Mouse (Mus musculus): Measurements from ENCODE around the gene Caskin1. TPM values are rescaled to one million over a fixed set of nuclear protein-coding genes. Genes with fewer than 3 reads are reported as not detected.
A peak's percentile ranks its signal among the peaks of the same experiment; 100 is the strongest.

The Caskin1 gene
- total RNA-seq, 2 experiments from 2014 or later = 1.6 TPM

- no peak for DNase-seq (ENCODE audit: low spot score in 2 of 2)
These were observed 2.0 kb downstream of the Caskin1 start for GRCm38 (mm10) chr17:24490399-24490798.

DNA sequence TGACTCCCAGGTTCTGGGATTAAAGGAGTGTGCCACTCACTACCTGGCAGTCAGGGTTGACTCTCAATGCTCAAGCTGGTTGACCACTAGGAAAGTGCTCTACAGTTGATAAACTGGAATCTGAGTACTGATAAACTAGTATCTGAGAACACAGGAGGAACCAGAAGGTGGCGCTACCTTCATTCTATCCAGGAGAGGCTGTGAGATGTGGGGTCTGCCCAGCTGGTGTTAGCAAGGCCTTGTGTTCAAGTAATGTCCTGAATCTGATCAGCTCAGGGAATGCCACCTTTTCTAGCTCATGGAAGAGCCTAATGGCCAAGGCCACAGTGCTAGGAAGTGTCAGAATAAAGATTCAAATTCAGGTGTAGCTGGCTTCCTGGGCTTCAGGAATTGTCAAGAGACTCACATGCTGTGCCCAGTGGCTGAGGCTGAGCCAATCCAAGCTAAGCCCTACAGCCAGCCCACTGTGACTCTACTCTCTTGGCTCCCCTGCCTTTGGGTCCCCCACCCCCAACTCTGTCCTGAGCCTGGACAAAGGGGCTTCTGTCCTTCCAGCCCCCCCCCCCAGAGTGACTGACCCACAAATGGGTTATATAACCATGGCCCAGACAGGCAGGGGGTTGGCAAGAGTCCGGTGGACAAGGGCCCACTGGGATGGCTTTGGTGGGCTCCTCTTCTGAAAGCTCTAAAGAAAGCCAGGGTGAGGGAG lies 6.4 kb downstream of the Caskin1 start:
- peak in 1 of 2 experiments; percentile 63 for DNase-seq (ENCODE audit: low spot score in 2 of 2)

DNA sequence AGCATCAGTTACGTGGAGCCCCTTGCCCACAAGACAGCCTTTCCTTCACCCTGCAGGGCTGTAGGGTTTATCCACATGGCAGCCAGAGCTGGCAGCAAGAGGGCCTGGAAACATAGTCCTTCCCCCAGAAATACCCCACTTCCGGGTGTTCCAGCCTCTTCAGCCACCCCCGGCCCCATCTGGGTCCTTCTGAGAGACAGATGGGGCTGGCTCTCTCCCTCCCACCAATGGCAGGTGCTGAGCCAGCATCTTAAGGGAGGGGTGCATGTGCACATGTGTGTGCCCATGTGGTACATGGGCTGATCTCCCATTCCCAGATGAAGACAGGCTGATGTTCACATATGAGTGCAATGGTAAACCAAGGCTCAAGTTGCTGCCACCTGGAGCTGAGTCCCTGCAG lies 7.0 kb downstream of the Caskin1 start:
- DNase-seq (ENCODE audit: low spot score in 2 of 2) = no peak

DNA sequence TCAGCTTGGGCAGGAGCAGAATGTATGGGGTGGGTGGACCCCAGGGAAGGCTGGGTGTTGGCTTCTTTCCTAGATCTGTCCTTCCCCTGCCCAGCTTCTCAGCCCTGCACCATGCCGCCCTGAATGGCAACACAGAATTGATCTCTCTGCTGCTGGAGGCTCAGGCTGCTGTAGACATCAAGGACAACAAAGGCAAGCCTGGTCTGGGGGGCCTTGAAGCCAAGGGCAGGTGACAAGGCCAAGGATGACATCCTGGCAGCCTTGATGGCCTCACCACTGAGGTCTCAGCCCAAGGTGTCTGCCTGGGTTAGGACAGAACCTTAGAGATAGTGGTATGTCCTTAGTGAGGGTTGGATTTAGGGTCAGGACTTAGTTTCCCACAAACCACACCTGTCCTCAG lies 7.6 kb downstream of the Caskin1 start:
- DNase-seq (ENCODE audit: low spot score in 2 of 2) = no peak

DNA sequence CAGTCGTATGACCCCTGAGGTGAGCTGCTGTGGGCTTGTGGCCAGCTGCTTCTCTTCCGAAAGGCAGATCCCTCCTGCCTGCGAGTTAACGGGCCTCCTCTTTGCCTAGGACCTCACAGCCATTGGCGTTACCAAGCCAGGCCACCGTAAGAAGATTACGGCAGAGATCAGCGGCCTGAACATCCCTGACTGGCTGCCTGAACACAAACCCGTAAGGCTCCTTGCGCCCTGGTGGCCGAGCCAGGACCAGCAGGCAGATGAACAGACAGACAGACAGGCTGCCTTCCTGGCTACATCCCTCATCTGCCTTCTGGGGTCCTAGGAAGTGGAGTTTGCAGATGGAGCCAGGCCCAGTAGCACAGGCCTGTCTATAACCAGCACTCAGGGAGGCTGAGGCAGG lies 13.8 kb downstream of the Caskin1 start:
- DNase-seq (ENCODE audit: low spot score in 2 of 2) = no peak

- no peak for DNase-seq (ENCODE audit: low spot score in 2 of 2)
These were observed 15.7 kb downstream of the Caskin1 start for GRCm38 (mm10) chr17:24504085-24504484.

DNA sequence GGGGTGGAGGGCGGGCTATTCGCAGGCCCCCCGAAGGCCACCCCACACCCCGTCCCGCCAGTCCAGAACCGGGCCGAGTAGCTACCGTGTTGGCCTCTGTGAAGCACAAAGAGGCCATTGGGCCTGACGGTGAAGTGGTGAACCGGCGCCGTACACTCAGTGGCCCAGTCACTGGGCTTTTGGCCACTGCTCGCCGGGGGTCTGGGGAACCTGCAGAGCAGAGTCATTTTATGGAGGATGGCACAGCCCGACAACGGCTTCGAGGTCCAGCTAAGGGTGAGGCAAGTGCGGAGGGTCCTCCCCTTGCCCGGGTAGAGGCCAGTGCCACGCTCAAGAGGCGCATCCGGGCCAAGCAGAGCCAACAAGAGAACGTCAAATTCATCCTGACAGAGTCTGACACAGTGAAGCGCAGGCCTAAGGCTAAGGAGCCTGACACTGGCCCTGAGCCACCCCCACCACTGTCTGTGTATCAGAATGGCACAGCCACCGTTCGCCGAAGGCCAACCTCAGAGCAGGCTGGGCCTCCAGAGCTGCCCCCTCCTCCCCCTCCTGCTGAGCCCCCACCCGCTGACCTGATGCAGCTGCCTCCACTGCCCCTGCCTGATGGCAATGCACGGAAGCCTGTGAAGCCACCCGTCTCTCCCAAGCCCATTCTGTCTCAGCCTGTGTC lies 17.0 kb downstream of the Caskin1 start:
- no peak for DNase-seq (ENCODE audit: low spot score in 2 of 2)

DNA sequence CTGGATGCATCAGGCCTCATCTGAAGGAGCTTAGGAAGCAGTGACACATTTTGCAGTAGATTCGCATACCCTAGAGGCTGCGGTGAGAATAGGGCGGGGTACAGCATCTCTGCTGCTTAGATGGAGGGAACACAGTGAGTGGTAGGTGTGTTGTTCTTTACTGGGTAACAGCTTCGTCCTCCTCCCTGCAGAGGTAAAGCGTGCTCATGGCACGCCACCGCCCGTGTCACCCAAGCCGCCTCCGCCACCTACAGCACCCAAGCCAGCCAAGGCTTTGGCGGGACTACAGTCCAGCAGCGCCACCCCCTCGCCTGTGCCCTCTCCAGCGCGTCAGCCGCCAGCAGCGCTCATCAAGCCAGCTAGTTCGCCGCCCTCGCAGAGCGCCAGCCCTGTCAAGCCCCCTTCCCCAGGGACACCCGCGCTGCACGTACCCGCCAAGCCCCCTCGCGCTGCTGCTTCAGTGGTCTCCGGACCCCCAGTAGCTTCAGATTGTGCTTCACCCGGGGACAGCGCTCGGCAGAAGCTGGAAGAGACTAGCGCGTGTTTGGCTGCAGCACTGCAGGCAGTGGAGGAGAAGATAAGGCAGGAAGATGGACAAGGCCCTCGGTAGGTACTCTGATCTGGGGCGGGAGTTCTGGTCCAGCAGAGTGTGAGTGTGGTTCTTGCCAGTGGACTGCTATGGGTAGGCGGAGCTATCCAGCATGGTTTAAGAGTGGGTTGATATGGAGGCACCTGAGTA lies 18.1 kb downstream of the Caskin1 start:
- DNase-seq (ENCODE audit: low spot score in 2 of 2) = no peak

DNA sequence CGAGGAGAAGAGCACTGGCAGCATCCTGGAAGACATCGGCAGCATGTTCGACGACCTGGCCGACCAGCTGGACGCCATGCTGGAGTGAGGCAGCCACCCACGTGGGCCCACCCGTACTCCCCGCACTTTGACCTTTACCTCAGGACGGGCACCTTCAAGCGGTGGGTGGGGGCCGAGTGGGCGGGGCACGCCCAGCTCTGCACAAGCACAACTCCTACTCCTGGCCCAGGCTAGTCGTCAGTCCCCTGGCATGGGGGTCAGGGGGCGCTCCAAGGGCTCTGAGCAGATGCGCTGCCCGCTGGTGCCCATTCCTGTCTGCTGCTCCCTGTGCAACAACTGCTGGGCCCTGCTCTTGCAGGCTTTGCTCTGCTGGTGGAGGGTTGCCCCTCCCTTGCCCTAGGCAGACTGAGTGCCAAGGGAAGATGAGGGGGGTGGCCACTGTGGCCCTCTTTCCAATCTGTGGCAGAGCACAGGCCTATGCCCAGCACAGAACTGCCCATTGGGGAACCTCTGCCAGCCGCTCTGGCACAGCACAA lies 18.8 kb downstream of the Caskin1 start:
- DNase-seq (ENCODE audit: low spot score in 2 of 2) = no peak

- DNase-seq (ENCODE audit: low spot score in 2 of 2) = no peak
These were observed 19.5 kb downstream of the Caskin1 start for GRCm38 (mm10) chr17:24507806-24508460.

- DNase-seq (ENCODE audit: low spot score in 2 of 2) = no peak
These were observed 25.2 kb downstream of the Caskin1 start for GRCm38 (mm10) chr17:24513609-24514008.

DNA sequence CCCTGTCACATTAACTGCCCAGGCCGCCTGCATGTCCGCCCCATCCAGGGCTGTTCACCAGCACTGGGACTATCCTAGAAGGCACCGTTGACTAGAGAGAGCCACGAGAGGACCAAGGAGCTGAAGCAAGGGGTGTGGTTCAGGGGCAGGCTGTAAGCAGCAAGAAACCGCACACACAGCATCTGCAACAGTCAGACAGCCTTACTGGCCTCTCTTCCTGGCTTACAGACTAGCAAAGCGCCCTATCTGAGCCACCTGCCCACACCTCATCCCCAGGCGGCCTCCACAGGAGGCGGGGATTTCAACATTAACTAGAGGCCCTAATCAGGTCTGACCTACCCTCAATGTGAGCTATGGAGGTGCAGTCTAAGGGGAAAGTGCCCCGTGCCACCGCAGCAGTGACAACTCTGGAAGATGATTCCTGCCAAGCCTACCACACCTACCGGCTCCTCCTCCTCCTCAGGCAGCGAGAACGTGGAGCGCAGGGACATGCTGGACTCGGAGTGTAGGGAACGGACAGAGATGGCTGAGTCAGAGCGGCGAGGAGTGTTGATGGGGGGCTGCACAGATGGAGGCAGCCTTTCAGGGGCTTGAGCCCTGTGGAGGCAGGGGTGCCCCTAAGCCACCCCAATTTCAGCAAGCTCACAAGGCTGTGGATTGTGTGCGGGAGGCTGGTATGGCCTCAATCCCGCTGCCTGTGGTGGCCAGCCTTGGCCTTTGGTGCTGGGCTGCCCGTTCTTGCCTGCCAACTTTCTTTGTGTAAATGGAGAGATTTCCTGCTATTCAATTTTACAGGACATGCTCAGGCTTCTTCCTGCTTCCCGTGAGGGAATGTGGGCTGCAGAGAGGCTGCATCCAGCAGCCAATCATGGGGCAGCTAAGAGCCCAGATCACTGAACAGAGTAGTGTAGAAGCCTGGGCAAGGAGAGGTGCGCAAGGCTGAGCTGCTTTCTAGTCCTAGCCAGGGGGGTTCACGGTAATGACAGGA lies 26.2 kb downstream of the Caskin1 start:
- DNase-seq (ENCODE audit: low spot score in 2 of 2) = no peak

- DNase-seq (ENCODE audit: low spot score in 2 of 2) = no peak
These were observed 32.0 kb downstream of the Caskin1 start for GRCm38 (mm10) chr17:24520450-24520849.

DNA sequence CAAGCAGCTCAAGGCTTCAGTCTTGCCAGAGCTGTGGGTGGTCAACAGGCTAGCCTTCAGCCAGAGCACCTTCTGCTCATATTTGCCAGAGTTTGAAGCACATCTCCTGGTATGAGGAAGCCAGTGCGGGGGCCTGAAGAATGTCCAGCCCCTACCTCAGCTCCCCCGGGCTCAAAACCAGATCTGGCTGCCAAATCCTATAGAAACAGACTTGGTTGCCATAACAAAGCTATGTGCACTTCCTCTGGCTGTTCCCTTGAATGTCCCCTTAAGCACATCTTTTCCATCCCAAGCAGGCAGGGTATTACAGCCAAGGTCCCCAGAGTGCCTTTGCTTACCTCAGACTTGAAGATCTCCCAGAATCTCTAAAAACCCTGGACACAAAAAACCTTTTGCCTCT lies 36.3 kb downstream of the Caskin1 start:
- no peak for DNase-seq (ENCODE audit: low spot score in 2 of 2)

DNA sequence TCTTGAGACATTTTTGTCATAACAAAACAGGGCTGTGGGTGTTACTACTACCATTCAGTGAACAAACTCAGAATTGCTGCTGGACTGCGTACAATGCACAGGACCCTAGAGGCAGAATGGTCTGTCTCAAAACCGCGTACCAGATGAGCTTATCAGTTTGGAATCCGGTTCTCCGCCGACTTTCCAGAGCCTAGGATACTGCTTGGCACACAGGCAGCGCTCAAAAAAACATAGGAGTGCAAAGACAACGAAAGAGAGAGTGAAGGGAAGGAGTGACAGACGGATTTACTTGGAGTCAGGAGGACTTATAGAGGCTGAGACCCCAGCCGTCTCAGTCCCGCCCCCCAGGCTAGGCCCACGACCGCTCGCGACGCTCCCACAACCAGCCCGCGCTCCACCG lies 38.9 kb downstream of the Caskin1 start:
- DNase-seq (ENCODE audit: low spot score in 2 of 2) = no peak

DNA sequence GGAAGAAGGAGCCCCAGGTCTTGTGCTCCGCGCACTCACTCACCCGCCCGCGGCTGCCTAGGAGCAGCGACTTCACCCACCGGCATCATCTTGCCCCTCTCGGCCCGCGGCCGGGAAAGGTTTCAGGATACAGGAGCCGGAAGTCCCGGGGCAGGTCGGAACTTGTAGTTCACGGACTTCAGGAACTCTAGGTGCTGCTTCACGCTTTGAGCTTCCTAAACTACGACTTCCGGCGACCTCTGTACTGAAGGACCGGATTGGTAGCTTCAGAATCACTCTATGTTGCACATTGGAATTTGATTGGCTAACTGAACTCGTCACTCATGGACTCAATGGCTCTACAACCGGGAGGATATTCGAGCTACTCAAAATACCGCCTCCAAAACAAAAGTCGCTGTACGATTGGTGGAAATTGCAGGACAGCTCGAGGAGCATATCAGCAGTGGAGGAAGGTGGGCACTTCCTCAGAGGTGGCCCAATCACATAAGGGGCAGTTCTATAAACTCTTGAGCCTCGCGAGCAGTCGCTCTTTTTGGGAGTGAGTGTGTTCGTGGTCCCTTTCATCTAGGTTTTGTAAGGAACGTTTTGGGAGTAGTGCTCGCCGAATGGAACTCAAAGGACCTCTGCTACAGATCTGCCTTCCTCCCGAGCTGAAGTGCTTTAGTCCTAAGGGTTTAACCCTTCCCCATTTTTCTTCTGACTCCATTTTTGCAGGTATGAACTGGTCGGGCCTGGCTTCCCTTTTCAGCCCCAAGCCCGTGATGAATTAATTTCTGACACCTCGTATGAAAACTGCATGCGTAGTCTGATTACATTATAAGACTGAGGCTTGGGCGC lies 39.5 kb downstream of the Caskin1 start, which contains the start of gene Traf7:
Traf7 (minus strand) TSS at position 216 of the 837 bp plus-strand sequence.
- DNase-seq (ENCODE audit: low spot score in 2 of 2) = peak; percentile 71 to 89

GRCm38 (mm10) chr17:24528560-24528918 lies 40.1 kb downstream of the Caskin1 start:
- DNase-seq (ENCODE audit: low spot score in 2 of 2) = no peak

DNA sequence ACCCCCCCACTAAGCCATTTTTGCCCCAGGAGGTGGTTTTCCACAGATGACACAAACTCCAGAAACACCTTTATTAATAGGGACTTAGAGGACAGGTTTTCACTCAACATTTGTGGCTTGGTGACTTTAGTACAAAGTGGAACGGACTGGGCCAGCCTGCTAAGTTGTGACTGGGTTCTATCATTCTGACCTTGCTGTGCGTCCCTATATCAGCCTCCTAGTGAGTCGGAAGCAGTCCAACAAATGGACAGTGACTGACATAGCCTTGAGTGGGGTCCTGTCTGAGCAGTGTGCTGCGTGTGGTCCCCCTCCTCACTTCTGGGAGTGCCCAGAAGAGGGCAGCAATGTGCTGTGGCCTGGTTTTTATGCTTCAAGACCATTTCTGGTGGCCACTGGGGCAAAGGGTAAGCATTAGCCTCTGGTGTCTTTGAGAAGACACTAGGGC lies 40.6 kb downstream of the Caskin1 start:
- peak in 1 of 2 experiments; percentile 62 for DNase-seq (ENCODE audit: low spot score in 2 of 2)

- DNase-seq (ENCODE audit: low spot score in 2 of 2) = no peak
These were observed 41.5 kb downstream of the Caskin1 start for GRCm38 (mm10) chr17:24529883-24530282.

Measured in gastrocnemius, postnatal 4 days (tissue).